Mouse (Mus musculus): ENCODE measurements around the gene Disp1.

DNA sequence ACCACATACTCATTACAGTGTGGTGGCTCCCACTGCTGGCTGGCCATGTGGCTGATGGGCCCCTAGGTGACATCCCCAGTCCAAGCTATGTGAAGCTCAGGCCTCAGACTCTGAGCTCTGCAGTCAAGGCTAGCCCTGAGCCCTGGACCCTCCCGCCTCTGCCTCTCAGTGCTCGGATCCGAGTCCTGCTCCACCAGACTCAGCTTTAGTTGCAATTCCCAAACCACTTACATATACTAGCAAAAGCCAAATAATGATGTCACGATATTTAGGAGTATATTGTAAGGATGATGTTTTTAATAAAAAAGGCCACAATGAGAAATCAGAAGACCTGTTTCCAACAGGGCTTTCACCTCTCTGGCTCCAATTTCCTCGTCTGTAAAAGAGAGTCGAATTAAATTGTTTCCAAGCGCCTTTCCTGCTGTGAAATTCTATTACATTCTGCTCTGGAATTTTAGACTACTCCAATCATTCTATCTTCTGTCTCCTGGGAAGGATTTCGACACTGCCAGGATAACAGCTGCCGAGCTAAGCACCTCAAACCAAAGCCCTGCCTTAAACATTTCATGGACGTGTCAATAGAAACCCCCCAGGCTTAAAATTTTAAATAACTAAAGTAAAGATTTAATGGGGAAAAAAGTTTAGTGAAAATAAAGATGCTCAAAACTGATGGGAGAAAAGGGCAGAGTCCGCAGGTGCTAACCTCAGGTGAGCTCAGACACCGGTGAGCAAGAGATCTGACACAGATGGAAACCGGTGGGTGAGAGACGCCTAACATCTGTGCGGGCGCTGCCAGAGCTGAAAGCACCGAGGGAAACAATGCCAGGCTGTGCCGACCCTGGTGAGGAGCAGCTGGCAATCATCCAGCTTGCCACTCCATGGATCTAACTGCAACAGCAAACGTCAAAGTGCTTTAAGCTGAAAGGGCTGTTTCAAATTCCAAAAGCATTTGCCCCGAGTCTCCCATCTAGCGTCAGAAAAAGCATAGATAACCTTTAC lies 103.2 kb downstream of the Disp1 start:
- TF ChIP-seq GATA1 (IDR thresholded peaks at IDR 0.05; ENCODE audit: borderline replicate concordance, low read length), result no peak
- TF ChIP-seq FLI1 (IDR thresholded peaks at IDR 0.05; ENCODE audit: low read length), result no peak
